In the genomic region with DNA sequence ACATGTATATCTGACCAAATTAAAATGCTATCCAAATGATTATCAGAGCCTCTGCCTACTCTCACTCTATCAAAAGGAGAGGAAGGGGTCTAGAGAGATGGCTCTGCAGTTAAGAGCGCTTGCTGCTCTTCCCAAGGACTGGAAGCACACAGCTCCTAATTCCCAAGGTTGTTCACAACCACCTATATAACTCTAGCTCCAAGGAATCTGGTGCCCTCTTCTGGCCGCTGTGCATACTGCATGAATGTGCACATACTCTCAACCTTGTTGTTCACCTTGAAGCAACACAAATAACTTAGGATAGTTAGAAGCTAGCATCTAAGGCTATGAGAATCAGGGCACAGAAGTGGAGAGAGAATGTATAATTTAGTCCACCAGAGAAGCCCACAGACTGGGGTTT, we compare ENCODE assay signal across 8 mouse cellular contexts.
DNase-seq lines count a peak whose midpoint lies in the region; ATAC-seq and TF ChIP-seq lines count a peak whose summit lies in the region.

No protein-coding gene starts in this region.

- H3K9ac ChIP-seq in ES-E14 (ENCODE audit: insufficient read depth, low read depth, low read length, poor library complexity, severe bottlenecking): no peak overlapping the region
- H3K9ac ChIP-seq in liver, embryonic 14.5 days (replicated peaks): no peak overlapping the region

- H3K4me1 ChIP-seq in ES-E14 (ENCODE audit: control insufficient read depth in 2 of 2, insufficient read depth in 2 of 2, low read length in 2 of 2, poor library complexity in 1 of 2): no peaks in the 10 kb centered on the region
- H3K4me1 ChIP-seq in liver, embryonic 14.5 days (replicated peaks; ENCODE audit: control insufficient read depth in 2 of 2, insufficient read depth in 2 of 2, low read length in 1 of 2): no peaks in the 10 kb centered on the region
- H3K4me1 ChIP-seq in small intestine, adult 2 months (ENCODE audit: control insufficient read depth, insufficient read depth, insufficient read length, low read length): no peaks in the 10 kb centered on the region

- no peaks in the 10 kb centered on the region for H3K36me3 ChIP-seq in ES-E14 (ENCODE audit: control insufficient read depth, insufficient read depth, low read length, poor library complexity, severe bottlenecking)
- H3K36me3 ChIP-seq in liver, embryonic 14.5 days (replicated peaks; ENCODE audit: control insufficient read depth, insufficient read depth, low read depth): no peaks in the 10 kb centered on the region
- 0 out of 2 replicates have a peak, but pooled peaks cover 3% of the 10 kb centered on the region for H3K36me3 ChIP-seq in small intestine, adult 2 months (ENCODE audit: control insufficient read depth, insufficient read depth, low read length)

- in situ Hi-C loops in ES-E14 (cut with MboI; ENCODE audit: low sequenced_read_pairs in 2 of 2, unreplicated experiment in 2 of 2): loop anchor here in 1 of 2 experiments (25.0 kb wide), 1 partner anchor 930 kb away; no protein-coding TSS in a partner anchor

- H3K27ac ChIP-seq in ES-E14 (ENCODE audit: insufficient read depth, low read depth, low read length, poor library complexity, severe bottlenecking): no peak overlapping the region
- no peak overlapping the region for H3K27ac ChIP-seq in liver, embryonic 14.5 days
- H3K27ac ChIP-seq in small intestine, adult 2 months (ENCODE audit: insufficient read depth, low read depth, low read length): no peak overlapping the region

- no peak overlapping the region for H3K4me3 ChIP-seq in ES-E14 (ENCODE audit: insufficient read depth in 1 of 2, low read depth in 1 of 2, low read length in 2 of 2, poor library complexity in 1 of 2, severe bottlenecking in 1 of 2)
- H3K4me3 ChIP-seq in liver, embryonic 14.5 days (ENCODE audit: insufficient read depth in 1 of 2, low read depth in 2 of 2, low read length in 2 of 2): no peak overlapping the region
- H3K4me3 ChIP-seq in small intestine, adult 2 months (ENCODE audit: low read depth, low read length): no peak overlapping the region

- peak; percentile 95 for ATAC-seq in granulocyte monocyte progenitor cell, adult 5-6 weeks (replicated peaks; ENCODE audit: poor library complexity, severe bottlenecking)
- peak; percentile 38; the same call in 1 of the 2 replicates for ATAC-seq in liver, embryonic 14.5 days (ENCODE audit: insufficient read depth)

- no peak overlapping the region for H3K4me2 ChIP-seq in liver, embryonic 14.5 days (ENCODE audit: low read depth)

- TF ChIP-seq EP300 in liver, embryonic 14.5 days (IDR thresholded peaks at IDR 0.05; ENCODE audit: low read depth): no peak

- DNase-seq in left cerebral cortex, adult 18-20 months (ENCODE audit: low spot score in 2 of 2): peak; percentile 20 to 34
- no peak for DNase-seq in left cerebral cortex, postnatal 10 days (ENCODE audit: extremely low spot score in 1 of 2, low spot score in 2 of 2)
- DNase-seq in ES-E14 (ENCODE audit: low read depth, low spot score) (peak; percentile 69), MN1 (ENCODE audit: low spot score) (no peak)
- peak; percentile 46 to 57 for DNase-seq in adrenal gland, postnatal 36 days
- peak in 2 of 3 experiments; percentile 10 to 20 for DNase-seq in liver, embryonic 14.5 days (ENCODE audit: low read depth in 3 of 3, low spot score in 3 of 3)

- intact Hi-C loops in left cerebral cortex, postnatal 10 days (cut with DNase I): no loop called here

- H3K27me3 ChIP-seq in liver, embryonic 14.5 days (ENCODE audit: control insufficient read depth, insufficient read depth, low read length): no peaks in the 10 kb centered on the region
- no peaks in the 10 kb centered on the region for H3K27me3 ChIP-seq in small intestine, adult 2 months (ENCODE audit: control insufficient read depth, insufficient read depth, low read length)

- no peaks in the 10 kb centered on the region for H3K9me3 ChIP-seq in ES-E14 (ENCODE audit: control insufficient read depth, insufficient read depth, low read depth, low read length)
- no peaks in the 10 kb centered on the region for H3K9me3 ChIP-seq in liver, embryonic 14.5 days (ENCODE audit: control insufficient read depth, low read length)

- 15% methylated on average over 2 of the region's 2 CpGs for WGBS in liver, embryonic 14.5 days (ENCODE audit: insufficient replicate concordance)
- 32% methylated on average over 2 of the region's 2 CpGs for WGBS in small intestine, adult 2 months

- TF ChIP-seq POLR2A in small intestine, adult 2 months (IDR thresholded peaks at IDR 0.05; ENCODE audit: low read depth, low read length): no peak

- peak; percentile 87 for TF ChIP-seq CTCF in liver, embryonic 14.5 days (IDR thresholded peaks at IDR 0.05; ENCODE audit: low read depth)
- peak; percentile 43; the same call in 1 of the 2 replicates for TF ChIP-seq CTCF in small intestine, adult 2 months (IDR thresholded peaks at IDR 0.05; ENCODE audit: extremely low read depth, insufficient read length, insufficient replicate concordance, low read depth, low read length)

TF ChIP-seq in ES-E14, 5 proteins besides CTCF, POLR2A, EP300 and RAD21:
- TF ChIP-seq ZC3H11A (IDR thresholded peaks at IDR 0.05; ENCODE audit: borderline replicate concordance, low read depth, low read length): no peak; the same call in 1 of the 2 replicates
- TF ChIP-seq MAFK (IDR thresholded peaks at IDR 0.05; ENCODE audit: insufficient read depth, low read depth, low read length): no peak
- no peak for TF ChIP-seq HCFC1 (IDR thresholded peaks at IDR 0.05; ENCODE audit: borderline replicate concordance, insufficient read depth, low read length)
- TF ChIP-seq ZNF384 (IDR thresholded peaks at IDR 0.05; ENCODE audit: low read depth, low read length): no peak
- TF ChIP-seq CHD2 (IDR thresholded peaks at IDR 0.05; ENCODE audit: low read depth, low read length): no peak
TF ChIP-seq in ES-E14: peak in this region for 0.

Comparison
In these comparisons a context has a peak if more than half of its experiments do, and no peak if none do; other contexts are left out.
1. DNase-seq: peak in left cerebral cortex, adult 18-20 months (2 of 2), ES-E14 (single experiment), adrenal gland, postnatal 36 days (2 of 2) and liver, embryonic 14.5 days (2 of 3); none in left cerebral cortex, postnatal 10 days (0 of 2) and MN1 (single experiment).